Mouse (Mus musculus): Measurements from ENCODE around the gene Farp2. TPM values are rescaled to one million over a fixed set of nuclear protein-coding genes. Genes with fewer than 3 reads are reported as not detected.

Gene Farp2
- polyA plus RNA-seq, 1 experiment from 2014 or later, result 3.9 TPM

DNA sequence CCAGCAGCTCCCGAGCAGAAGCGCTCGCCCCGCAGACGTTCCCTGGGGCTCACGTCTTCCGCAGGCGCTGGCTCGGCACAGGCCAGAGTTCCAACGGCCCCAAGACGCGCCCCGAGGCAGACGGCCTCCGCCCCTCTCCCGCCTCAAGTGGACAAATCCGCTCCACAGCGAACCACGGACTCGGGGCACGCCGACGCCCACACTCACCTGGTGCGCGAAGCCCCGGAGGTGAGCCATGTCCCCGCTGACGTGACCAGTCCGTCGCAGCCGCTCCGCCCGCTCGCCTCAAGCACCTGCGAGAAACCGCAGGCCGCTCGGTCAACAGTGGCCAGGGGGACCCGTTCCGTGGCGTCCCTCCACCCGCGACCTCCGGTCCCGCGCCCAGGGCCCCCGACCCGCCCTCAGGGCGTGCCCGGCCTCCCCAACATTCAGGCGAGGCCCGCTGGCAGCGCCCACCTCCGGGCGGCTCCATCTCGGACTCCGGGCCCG lies 123.3 kb downstream of the Farp2 start:
- under 1% methylated on average over 52 of the region's 58 CpGs for WGBS (ENCODE audit: insufficient replicate concordance)
- peak; percentile 40 for ATAC-seq
- peaks cover 37% of the 10 kb centered on the region for H3K4me1 ChIP-seq (ENCODE audit: insufficient read depth)
- peak overlapping the region; percentile 92 for H3K9ac ChIP-seq (replicated peaks)
- H3K9me3 ChIP-seq (ENCODE audit: low read length), result no peaks in the 10 kb centered on the region
- H3K27me3 ChIP-seq (ENCODE audit: insufficient read depth, low read length), result no peaks in the 10 kb centered on the region
- TF ChIP-seq EP300 (IDR thresholded peaks at IDR 0.05; ENCODE audit: low read depth), result no peak
- no peak for TF ChIP-seq CTCF (IDR thresholded peaks at IDR 0.05; ENCODE audit: low read depth)
- peak overlapping the region; percentile 78 for H3K4me2 ChIP-seq (ENCODE audit: low read depth, low read length)
- peaks cover 8% of the 10 kb centered on the region for H3K36me3 ChIP-seq (replicated peaks; ENCODE audit: insufficient read depth, low read length)
- H3K4me3 ChIP-seq (ENCODE audit: low read depth, low read length), result peak overlapping the region; percentile 89
- peak; percentile 76 for DNase-seq
- H3K27ac ChIP-seq (ENCODE audit: low read depth), result peak overlapping the region; percentile 95

DNA sequence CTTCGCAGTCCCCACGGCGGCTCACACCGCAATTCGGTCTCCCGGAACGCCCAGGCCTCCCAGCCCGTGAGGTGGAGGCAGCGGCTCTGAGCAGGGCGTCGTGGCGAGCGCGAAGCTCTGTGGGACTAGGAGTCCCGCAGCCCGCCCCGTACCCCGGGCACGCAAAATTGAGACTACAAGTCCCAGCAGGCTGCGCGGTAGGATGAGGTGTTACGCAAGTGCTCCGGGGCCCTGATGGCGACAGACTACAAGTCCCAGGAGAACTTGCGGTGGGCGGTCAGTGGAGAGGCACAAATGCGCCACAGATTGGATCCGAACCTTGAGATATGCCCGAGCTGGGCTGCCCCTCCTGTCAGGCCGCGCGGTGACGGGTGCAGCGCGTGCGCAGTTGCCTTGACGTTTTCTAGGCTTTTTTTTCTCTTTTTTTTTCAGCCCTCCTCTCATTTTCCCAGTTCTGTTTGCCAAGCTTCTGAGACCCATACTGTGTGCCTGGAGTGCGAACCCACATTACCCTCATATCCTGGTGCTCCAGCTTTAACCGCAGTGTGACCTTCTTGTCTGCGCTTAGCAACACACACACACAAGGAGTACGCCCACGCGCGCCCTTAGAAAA lies 123.8 kb downstream of the Farp2 start:
- Histone ChIP-seq H3K4me2 (ENCODE audit: low read depth, low read length) (peak overlapping the region; percentile 78), H3K4me1 (ENCODE audit: insufficient read depth) (peaks cover 33% of the 10 kb centered on the region), H3K9ac (replicated peaks) (peak overlapping the region; percentile 92), H3K27me3 (ENCODE audit: insufficient read depth, low read length) (no peaks in the 10 kb centered on the region), H3K27ac (ENCODE audit: low read depth) (peak overlapping the region; percentile 95), H3K9me3 (ENCODE audit: low read length) (no peaks in the 10 kb centered on the region), H3K4me3 (ENCODE audit: low read depth, low read length) (peak overlapping the region; percentile 89), H3K36me3 (replicated peaks; ENCODE audit: insufficient read depth, low read length) (peaks cover 3% of the 10 kb centered on the region)
- TF ChIP-seq CTCF (IDR thresholded peaks at IDR 0.05; ENCODE audit: low read depth), result no peak
- 0 out of 2 replicates have a peak, but pooled peaks have one; percentile 16 for TF ChIP-seq EP300 (IDR thresholded peaks at IDR 0.05; ENCODE audit: low read depth)
- WGBS (ENCODE audit: insufficient replicate concordance), result 1% methylated on average over 44 of the region's 44 CpGs
- DNase-seq (peak; percentile 98), ATAC-seq (peak; percentile 96)

- H3K4me3 ChIP-seq (ENCODE audit: low read depth, low read length), result peak overlapping the region; percentile 89
- peak overlapping the region; percentile 77 for H3K9ac ChIP-seq (replicated peaks)
- 28% methylated on average over 7 of the region's 7 CpGs for WGBS (ENCODE audit: insufficient replicate concordance)
- DNase-seq (no peak), ATAC-seq (peak; percentile 28)
- peak overlapping the region; percentile 83 for H3K27ac ChIP-seq (ENCODE audit: low read depth)
- TF ChIP-seq EP300 (IDR thresholded peaks at IDR 0.05; ENCODE audit: low read depth) (no peak), CTCF (IDR thresholded peaks at IDR 0.05; ENCODE audit: low read depth) (peak; percentile 47)
- peak overlapping the region; percentile 78 for H3K4me2 ChIP-seq (ENCODE audit: low read depth, low read length)
- peaks cover 29% of the 10 kb centered on the region for H3K4me1 ChIP-seq (ENCODE audit: insufficient read depth)
- no peaks in the 10 kb centered on the region for H3K9me3 ChIP-seq (ENCODE audit: low read length)
- no peaks in the 10 kb centered on the region for H3K27me3 ChIP-seq (ENCODE audit: insufficient read depth, low read length)
- H3K36me3 ChIP-seq (replicated peaks; ENCODE audit: insufficient read depth, low read length), result no peaks in the 10 kb centered on the region; the same call in 1 of the 2 replicates
These were observed 124.5 kb downstream of the Farp2 start for GRCm38 (mm10) chr1:93636211-93636897.

GRCm38 (mm10) chr1:93641978-93642377 lies 130.1 kb downstream of the Farp2 start:
- DNase-seq, result no peak
- Histone ChIP-seq H3K4me2 (ENCODE audit: low read depth, low read length) (no peak overlapping the region), H3K27me3 (ENCODE audit: insufficient read depth, low read length) (no peaks in the 10 kb centered on the region), H3K9ac (replicated peaks) (no peak overlapping the region), H3K4me3 (ENCODE audit: low read depth, low read length) (no peak overlapping the region), H3K9me3 (ENCODE audit: low read length) (no peaks in the 10 kb centered on the region), H3K27ac (ENCODE audit: low read depth) (no peak overlapping the region), H3K4me1 (ENCODE audit: insufficient read depth) (no peaks in the 10 kb centered on the region), H3K36me3 (replicated peaks; ENCODE audit: insufficient read depth, low read length) (no peaks in the 10 kb centered on the region)
- no peak for ATAC-seq
- 84% methylated on average over 2 of the region's 2 CpGs for WGBS (ENCODE audit: insufficient replicate concordance)
- no peak for TF ChIP-seq EP300 (IDR thresholded peaks at IDR 0.05; ENCODE audit: low read depth)
- TF ChIP-seq CTCF (IDR thresholded peaks at IDR 0.05; ENCODE audit: low read depth), result no peak

DNA sequence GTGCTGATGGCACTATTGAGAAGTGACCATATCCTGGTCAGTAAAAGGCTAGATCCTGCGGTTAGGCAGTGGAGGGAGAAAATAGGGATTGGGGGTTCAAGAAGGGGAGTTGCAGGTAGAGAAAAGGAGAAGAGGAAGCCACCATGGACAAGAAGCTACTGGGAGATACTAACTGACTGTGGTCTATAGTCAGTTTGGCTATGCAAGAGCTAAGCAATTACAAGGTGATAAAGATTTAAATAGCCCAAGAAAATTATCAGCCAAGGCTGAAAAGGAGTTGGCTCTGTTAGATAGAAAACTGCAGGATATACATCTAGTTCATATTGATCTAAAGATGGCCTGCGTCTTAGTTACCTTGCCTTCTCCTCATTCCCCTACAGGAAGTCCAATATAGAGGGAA lies 130.8 kb downstream of the Farp2 start:
- Histone ChIP-seq H3K4me3 (ENCODE audit: low read depth, low read length) (no peak overlapping the region), H3K9me3 (ENCODE audit: low read length) (no peaks in the 10 kb centered on the region), H3K4me2 (ENCODE audit: low read depth, low read length) (no peak overlapping the region), H3K9ac (replicated peaks) (no peak overlapping the region), H3K4me1 (ENCODE audit: insufficient read depth) (no peaks in the 10 kb centered on the region), H3K27ac (ENCODE audit: low read depth) (no peak overlapping the region), H3K36me3 (replicated peaks; ENCODE audit: insufficient read depth, low read length) (no peaks in the 10 kb centered on the region), H3K27me3 (ENCODE audit: insufficient read depth, low read length) (no peaks in the 10 kb centered on the region)
- 83% methylated on average over 2 of the region's 2 CpGs for WGBS (ENCODE audit: insufficient replicate concordance)
- ATAC-seq (no peak), DNase-seq (no peak)
- TF ChIP-seq CTCF (IDR thresholded peaks at IDR 0.05; ENCODE audit: low read depth) (no peak), EP300 (IDR thresholded peaks at IDR 0.05; ENCODE audit: low read depth) (no peak)

DNA sequence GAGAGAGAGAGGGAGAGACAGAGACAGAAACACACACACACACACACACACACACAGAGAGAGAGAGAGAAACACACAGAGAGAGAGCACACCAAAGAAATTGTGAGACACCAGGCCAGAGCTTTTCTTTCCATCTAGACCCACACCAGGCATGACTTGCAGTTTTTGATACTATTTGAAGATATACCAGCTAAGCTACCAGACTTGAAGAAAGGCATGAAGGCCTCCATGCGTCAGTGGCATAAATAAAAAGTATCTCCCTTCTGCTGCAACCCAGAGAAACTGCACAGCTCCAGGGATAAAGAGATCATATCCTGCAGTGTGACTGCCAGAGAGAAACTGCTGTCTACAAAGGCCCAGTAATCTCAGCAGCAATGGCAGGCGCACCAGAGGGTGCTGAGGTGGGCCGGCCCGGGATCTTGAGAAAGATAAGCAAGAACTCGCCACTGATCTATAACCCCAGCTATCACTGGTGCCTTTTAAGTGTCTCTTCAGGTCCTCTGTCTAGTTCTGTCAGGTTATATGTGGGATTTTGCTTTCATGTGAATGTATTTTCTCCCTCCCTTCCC lies 137.8 kb downstream of the Farp2 start:
- peaks cover 2% of the 10 kb centered on the region; the same call in 1 of the 2 replicates for H3K4me1 ChIP-seq (ENCODE audit: insufficient read depth)
- H3K36me3 ChIP-seq (replicated peaks; ENCODE audit: insufficient read depth, low read length), result no peaks in the 10 kb centered on the region
- no peak overlapping the region for H3K4me3 ChIP-seq (ENCODE audit: low read depth, low read length)
- no peaks in the 10 kb centered on the region for H3K9me3 ChIP-seq (ENCODE audit: low read length)
- no peaks in the 10 kb centered on the region for H3K27me3 ChIP-seq (ENCODE audit: insufficient read depth, low read length)
- no peak for TF ChIP-seq EP300 (IDR thresholded peaks at IDR 0.05; ENCODE audit: low read depth)
- TF ChIP-seq CTCF (IDR thresholded peaks at IDR 0.05; ENCODE audit: low read depth), result no peak
- ATAC-seq (no peak), DNase-seq (no peak)
- no peak overlapping the region for H3K4me2 ChIP-seq (ENCODE audit: low read depth, low read length)
- no peak overlapping the region for H3K9ac ChIP-seq (replicated peaks)
- no peak overlapping the region for H3K27ac ChIP-seq (ENCODE audit: low read depth)
- WGBS (ENCODE audit: insufficient replicate concordance), result 56% methylated on average over 5 of the region's 5 CpGs
